Mouse (Mus musculus) CH12.LX (cell line): ENCODE results near the gene Esrra. TPM values are rescaled to one million over a fixed set of nuclear protein-coding genes. Genes with fewer than 3 reads are reported as not detected.

Source experiments
- DNase-seq: peaks from one replicate; pipeline ENCODE4 v3.0.0-alpha.2; 2013; ENCODE audit errors: extremely low read depth
- H3K27ac ChIP-seq: 2 replicates; pipeline ENCODE4 v1.5.1; 2012; ENCODE audit warnings: low read depth, mild to moderate bottlenecking, control low read depth, moderate library complexity; ENCODE audit not compliant: insufficient read depth
- H3K27me3 ChIP-seq: replicated peaks from 2 replicates; pipeline ENCODE3; 2012; ENCODE audit warnings: inconsistent platforms
- H3K36me3 ChIP-seq, 2 experiments: replicated peaks in 1 of 2; 2 replicates each; pipeline versions ENCODE3 to v1.6.1; 2012; ENCODE audit warnings: inconsistent platforms in 1 of 2, low read length in 1 of 2, mild to moderate bottlenecking in 1 of 2, mixed read lengths in 1 of 2, moderate library complexity in 1 of 2; ENCODE audit not compliant: control insufficient read depth in 1 of 2, insufficient read depth in 1 of 2
- H3K4me1 ChIP-seq, 2 experiments: 2 replicates each; pipeline ENCODE4 v1.6.1; 2012; ENCODE audit warnings: inconsistent platforms in 1 of 2, moderate library complexity in 1 of 2; ENCODE audit not compliant: insufficient read depth in 2 of 2, control insufficient read depth in 1 of 2
- H3K4me2 ChIP-seq: 2 replicates; pipeline ENCODE4 v1.6.1; 2012; ENCODE audit warnings: low read depth, mild to moderate bottlenecking, control low read depth; ENCODE audit not compliant: poor library complexity, insufficient read depth, severe bottlenecking
- H3K4me3 ChIP-seq, 3 experiments: fragments of 150-350 bp in 1 of 3; sonication (generic) in 1 of 3; replicated peaks in 1 of 3; 2 replicates each; pipeline versions ENCODE3 to v1.5.1; 2011 to 2012; ENCODE audit warnings: low read depth in 2 of 3, low read length in 2 of 3, mild to moderate bottlenecking in 2 of 3, moderate library complexity in 2 of 3, control low read depth in 1 of 3, improper control_type of control experiment in 1 of 3, inconsistent platforms in 1 of 3, mixed read lengths in 1 of 3; ENCODE audit not compliant: poor library complexity in 1 of 3
- H3K79me2 ChIP-seq: replicated peaks from 2 replicates; pipeline ENCODE4 v1.6.1; 2012; ENCODE audit warnings: mild to moderate bottlenecking, moderate library complexity; ENCODE audit not compliant: control insufficient read depth, poor library complexity, insufficient read depth, severe bottlenecking; ENCODE audit errors: extremely low read depth
- H3K9ac ChIP-seq: 2 replicates; pipeline ENCODE4 v1.6.1; 2012; ENCODE audit warnings: low read depth, mild to moderate bottlenecking, control low read depth, moderate library complexity; ENCODE audit not compliant: insufficient read depth
- H3K9me3 ChIP-seq: replicated peaks from 2 replicates; pipeline ENCODE3; 2012; ENCODE audit warnings: low read length, inconsistent platforms, mixed read lengths
- BHLHE40 ChIP-seq: IDR thresholded peaks from 2 replicates; pipeline ENCODE4 v1.6.1; 2011; ENCODE audit warnings: mild to moderate bottlenecking, low read depth, low read length, improper control_type of control experiment
- GABPA ChIP-seq: IDR thresholded peaks from 2 replicates; pipeline ENCODE4 v1.6.1; 2012; ENCODE audit warnings: low read depth, low read length, improper control_type of control experiment, inconsistent platforms; ENCODE audit not compliant: insufficient replicate concordance
- HCFC1 ChIP-seq: IDR thresholded peaks from 2 replicates; pipeline ENCODE4 v1.6.1; 2012; ENCODE audit warnings: low read depth, mild to moderate bottlenecking, inconsistent platforms, low read length, improper control_type of control experiment
- JUND ChIP-seq: conservative IDR thresholded peaks from 2 replicates; pipeline ENCODE4 v1.6.1; 2011; ENCODE audit warnings: low read depth, low read length, improper control_type of control experiment
- KAT2A ChIP-seq: IDR thresholded peaks from 2 replicates; pipeline ENCODE4 v1.6.1; 2012; ENCODE audit warnings: low read length, improper control_type of control experiment, inconsistent platforms; ENCODE audit not compliant: insufficient replicate concordance
- MAFK ChIP-seq: IDR thresholded peaks from 2 replicates; pipeline ENCODE4 v1.6.1; 2011; ENCODE audit warnings: low read length, improper control_type of control experiment; ENCODE audit not compliant: insufficient replicate concordance
- MEF2A ChIP-seq: IDR thresholded peaks from 2 replicates; pipeline ENCODE4 v1.6.1; 2014; ENCODE audit warnings: low read depth, mild to moderate bottlenecking, inconsistent platforms, low read length, improper control_type of control experiment, borderline replicate concordance
- POLR2A ChIP-seq: IDR thresholded peaks from 2 replicates; pipeline ENCODE4 v1.6.1; 2011; ENCODE audit warnings: low read depth, mild to moderate bottlenecking, improper control_type of control experiment, low read length
- RAD21 ChIP-seq: IDR thresholded peaks from 2 replicates; pipeline ENCODE4 v1.6.1; 2011; ENCODE audit warnings: low read depth, mild to moderate bottlenecking, low read length, improper control_type of control experiment, moderate library complexity
- TBP ChIP-seq: conservative IDR thresholded peaks from 2 replicates; pipeline ENCODE4 v1.6.1; 2011; ENCODE audit warnings: low read depth, low read length, improper control_type of control experiment
- UBTF ChIP-seq: IDR thresholded peaks from 2 replicates; pipeline ENCODE4 v1.6.1; 2012; ENCODE audit warnings: low read depth, mild to moderate bottlenecking, inconsistent platforms, low read length, improper control_type of control experiment, moderate library complexity
- ZKSCAN1 ChIP-seq: IDR thresholded peaks from 2 replicates; pipeline ENCODE4 v1.6.1; 2012; ENCODE audit warnings: low read depth, inconsistent platforms, low read length, improper control_type of control experiment, borderline replicate concordance
- ZMIZ1 ChIP-seq: IDR thresholded peaks from 2 replicates; pipeline ENCODE4 v1.6.1; 2012; ENCODE audit warnings: low read depth, mild to moderate bottlenecking, inconsistent platforms, low read length, improper control_type of control experiment
- dilution Hi-C: fragments of 300-500 bp; cut with MboI; formaldehyde crosslinking; loops from 2 replicates; pipeline ENCODE4 v1.14.3; 2020; ENCODE audit warnings: low sequenced_read_pairs; ENCODE audit not compliant: extremely low pct_unique_long_range_greater_than_20kb, extremely low pct_ligation_motif_present
- in situ Hi-C: fragments of 300-500 bp; cut with MboI; formaldehyde crosslinking; loops from 3 replicates; pipeline ENCODE4 v1.14.3; 2019; ENCODE audit warnings: low sequenced_read_pairs, low pct_ligation_motif_present, low pct_unique_long_range_greater_than_20kb, mixed read lengths
- polyA plus RNA-seq: library from polyadenylated mRNA; unstranded; fragments of >175 nt; gene quantifications from 2 replicates; pipeline ENCODE4 v1.2.1, GENCODE M21; 2012; ENCODE audit warnings: low read depth; ENCODE audit not compliant: insufficient read length
- total RNA-seq, 2 experiments: library from RNA; depleted of rRNA; stranded (reverse); fragments of 300-350 nt in 1 of 2; fragments of >200 nt in 1 of 2; gene quantifications; 2 replicates each; pipeline ENCODE4 v1.2.3; 2012 to 2014

Gene Esrra
- total and polyA plus RNA-seq, 3 experiments, result 13.6 to 28.7 (median 15.6) TPM

- TF ChIP-seq ZMIZ1 (no peak), JUND (no peak), GABPA (no peak), MEF2A (no peak)
- H3K9ac ChIP-seq, result no peak overlapping the region
Measured at GRCm38 (mm10) chr19:6948186-6948585, 26.6 kb upstream of the Esrra start.

GRCm38 (mm10) chr19:6947742-6948141 lies 26.1 kb upstream of the Esrra start:
- peaks cover 9 to 72% of the 10 kb centered on the region in 2 experiments for H3K36me3 ChIP-seq
- TF ChIP-seq ZKSCAN1, result no peak
- TF ChIP-seq HCFC1, result no peak
- no peaks in the 10 kb centered on the region for H3K27me3 ChIP-seq
- H3K4me1 ChIP-seq, result peaks cover 5 to 17% of the 10 kb centered on the region in 2 experiments
- dilution Hi-C loops (no loop called here), in situ Hi-C loops (no loop called here)
- DNase-seq, result no peak
- H3K4me2 ChIP-seq, result no peak overlapping the region
- no peaks in the 10 kb centered on the region for H3K79me2 ChIP-seq
- H3K9me3 ChIP-seq, result no peaks in the 10 kb centered on the region
- H3K4me3 ChIP-seq, result no peak overlapping the region
- H3K9ac ChIP-seq, result no peak overlapping the region
- no peak overlapping the region for H3K27ac ChIP-seq

More at GRCm38 (mm10) chr19:6948186-6948585, 26.6 kb upstream of the Esrra start:
- dilution Hi-C loops, result no loop called here
- Histone ChIP-seq H3K27ac (no peak overlapping the region), H3K27me3 (no peaks in the 10 kb centered on the region), H3K79me2 (no peaks in the 10 kb centered on the region), H3K4me3 (no peak overlapping the region), H3K4me2 (no peak overlapping the region), H3K9me3 (no peaks in the 10 kb centered on the region), H3K36me3 (peaks cover 9 to 76% of the 10 kb centered on the region in 2 experiments), H3K4me1 (peaks cover 3 to 13% of the 10 kb centered on the region in 2 experiments; a peak in 2 of 4 replicates)
- in situ Hi-C loops, result no loop called here
- DNase-seq, result no peak

- Histone ChIP-seq H3K27ac (no peak overlapping the region), H3K36me3 (peaks cover 0 to 31% of the 10 kb centered on the region in 2 experiments), H3K27me3 (no peaks in the 10 kb centered on the region), H3K9ac (no peak overlapping the region), H3K4me2 (no peak overlapping the region), H3K9me3 (no peaks in the 10 kb centered on the region), H3K79me2 (no peaks in the 10 kb centered on the region), H3K4me3 (no peak overlapping the region), H3K4me1 (peaks cover 9 to 31% of the 10 kb centered on the region in 2 experiments)
- DNase-seq, result no peak
- dilution Hi-C loops (no loop called here), in situ Hi-C loops (no loop called here)
- TF ChIP-seq GABPA (no peak), HCFC1 (no peak), UBTF (no peak), RAD21 (no peak), TBP (no peak), KAT2A (no peak), MAFK (no peak), POLR2A (no peak), BHLHE40 (no peak)
Measured at GRCm38 (mm10) chr19:6943709-6944108, 22.1 kb upstream of the Esrra start.
